Mouse (Mus musculus): ENCODE data around the gene Ppm1n.
A peak's percentile ranks its signal among the peaks of the same experiment; 100 is the strongest.

The Ppm1n gene

DNA sequence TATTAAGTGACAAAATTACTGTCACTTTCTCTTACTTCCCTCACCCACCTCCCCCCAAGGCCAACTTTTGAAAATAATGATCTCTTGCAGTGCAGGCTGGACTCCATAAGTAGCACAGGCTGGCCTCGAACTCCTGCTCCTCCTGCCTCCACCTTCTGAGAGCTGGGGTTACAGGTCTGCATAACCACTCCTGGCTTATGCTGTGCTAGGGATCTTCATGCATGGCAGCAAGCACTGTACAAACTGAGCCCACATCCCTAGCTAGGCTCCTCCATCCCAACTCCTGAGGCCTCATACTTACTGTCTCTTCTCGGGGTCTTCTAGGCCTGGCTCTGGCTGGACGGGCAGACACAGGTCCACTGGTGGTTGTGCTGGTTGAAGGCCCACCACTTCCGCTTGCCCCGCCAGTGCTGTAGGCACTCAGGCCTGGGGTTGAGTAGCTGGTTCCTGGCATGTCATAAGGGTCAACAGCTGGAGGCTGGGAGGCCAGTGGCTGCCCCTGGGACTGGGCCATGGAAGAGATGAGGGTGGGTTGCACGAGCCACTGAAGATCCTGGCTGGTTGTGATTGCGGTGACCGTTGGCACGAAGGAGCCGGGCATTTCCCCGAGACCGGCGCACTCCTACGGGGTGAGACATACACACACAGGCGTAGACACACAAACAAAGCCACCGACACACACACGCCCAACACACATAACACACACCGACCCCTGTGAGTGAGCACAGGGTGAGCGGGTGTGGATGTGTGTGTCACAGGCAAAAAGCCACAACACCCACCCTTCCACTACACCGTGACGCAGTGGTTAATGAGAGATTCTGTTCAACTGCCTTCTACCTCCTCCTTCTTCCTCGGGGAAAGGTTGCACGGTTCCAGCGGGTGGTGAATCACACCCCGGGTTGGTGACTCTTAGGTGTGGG lies 27.2 kb upstream of the Ppm1n start:
- no peak for DNase-seq

DNA sequence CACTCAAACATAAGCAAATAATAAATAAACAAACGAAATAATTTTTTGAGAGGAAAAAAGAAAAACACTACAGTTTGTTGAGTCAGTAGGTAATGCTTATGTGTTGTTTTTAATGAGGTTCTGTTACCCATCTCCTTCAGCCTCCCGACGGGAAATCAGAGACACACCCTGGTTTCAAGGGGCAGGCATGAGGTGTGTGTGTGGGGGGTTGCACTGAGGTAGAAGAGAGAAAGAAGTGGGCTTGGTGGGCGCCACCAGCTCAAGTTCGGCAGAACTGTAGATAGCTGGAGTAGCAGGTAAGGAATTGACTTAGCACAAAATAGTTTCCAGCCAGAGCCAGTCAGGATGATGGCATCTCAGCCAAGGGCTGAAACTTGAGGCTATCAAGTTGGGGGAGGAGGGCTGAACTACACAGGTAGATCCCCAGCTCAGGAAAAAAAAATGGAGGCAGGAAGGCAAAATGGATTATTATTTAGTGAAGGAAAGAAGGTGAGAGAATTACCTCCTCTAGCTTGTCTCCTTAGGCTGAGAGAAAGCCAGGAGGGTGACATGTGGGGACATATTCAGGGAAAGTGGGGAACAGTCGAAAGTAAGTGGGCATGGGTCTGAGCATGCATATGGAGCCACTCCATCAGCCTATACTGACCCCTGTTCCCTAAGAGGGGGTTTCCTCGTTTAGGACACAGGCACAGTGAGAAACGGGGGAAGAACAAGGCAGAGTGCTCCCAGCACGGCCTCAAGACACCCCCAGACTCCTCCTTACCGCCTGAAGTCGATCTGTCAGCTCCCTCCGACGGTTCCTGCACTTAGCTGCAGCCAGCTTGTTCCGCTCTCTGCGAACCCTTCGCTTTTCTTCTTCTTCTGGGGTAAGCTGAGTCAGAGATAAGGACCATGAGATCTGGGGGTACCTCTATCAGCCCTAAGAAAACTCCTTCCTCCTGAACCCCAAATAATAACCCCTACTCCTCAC lies 26.2 kb upstream of the Ppm1n start:
- no peak for DNase-seq

DNA sequence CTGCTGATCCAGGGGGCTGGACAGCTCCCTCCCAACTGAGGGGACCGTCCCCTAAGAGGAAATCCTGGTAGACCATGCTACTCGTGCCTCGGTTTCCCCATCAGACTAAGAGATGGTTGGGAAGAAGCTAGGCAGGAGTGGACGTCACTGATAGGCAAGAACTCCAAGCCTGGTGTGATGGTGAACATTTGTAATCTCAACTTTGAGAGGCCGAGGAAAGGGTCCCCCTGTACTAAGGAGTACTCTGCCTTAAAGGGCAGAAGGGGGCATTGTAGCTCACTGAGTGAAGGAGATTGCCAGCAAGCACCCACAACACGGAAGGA lies 25.5 kb upstream of the Ppm1n start:
- no peak for DNase-seq

DNA sequence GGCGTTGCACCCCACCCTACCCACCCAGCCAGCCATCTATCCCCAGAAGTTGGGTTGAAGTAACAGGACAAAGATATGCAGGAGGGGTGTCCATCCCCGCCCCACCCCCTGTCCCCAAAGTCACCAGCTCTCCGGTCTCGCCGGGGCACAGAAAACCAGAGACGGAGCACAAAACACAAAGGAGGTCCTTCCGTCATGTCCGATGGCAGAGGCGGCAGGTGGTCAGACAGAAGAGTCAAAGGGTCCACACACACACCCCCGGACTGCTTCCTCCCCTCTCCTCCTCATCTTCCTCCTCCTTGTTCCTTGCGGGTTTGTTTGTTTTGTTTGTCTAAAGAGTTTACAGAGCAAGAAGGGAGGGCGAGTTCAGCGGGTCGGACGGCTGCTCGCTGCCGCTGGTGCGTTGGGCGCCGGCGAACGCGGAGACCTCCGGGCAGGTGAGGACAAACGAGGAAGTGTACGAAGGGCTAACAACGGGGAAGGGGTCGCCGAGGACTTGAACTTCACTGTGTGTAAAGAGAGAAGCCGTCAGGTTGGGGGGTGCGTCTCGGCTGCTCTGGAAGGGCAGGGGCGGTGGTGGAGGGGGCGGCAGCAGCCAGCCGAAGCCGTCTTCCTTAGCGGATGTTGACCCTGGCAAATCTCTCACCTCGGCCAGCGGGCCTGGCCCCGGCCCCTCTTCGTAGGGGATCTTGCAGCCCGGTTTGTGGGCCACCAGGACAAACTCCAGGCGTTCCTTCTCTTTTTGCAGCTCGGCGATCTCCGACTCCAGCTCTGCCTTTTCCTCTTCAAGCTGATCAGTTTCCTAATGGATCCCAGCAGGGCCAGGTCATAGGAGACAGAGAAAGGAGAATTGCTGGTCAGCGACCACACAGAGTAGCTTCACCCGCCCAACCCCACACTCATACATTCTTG lies 24.9 kb upstream of the Ppm1n start:
- no peak for DNase-seq

DNA sequence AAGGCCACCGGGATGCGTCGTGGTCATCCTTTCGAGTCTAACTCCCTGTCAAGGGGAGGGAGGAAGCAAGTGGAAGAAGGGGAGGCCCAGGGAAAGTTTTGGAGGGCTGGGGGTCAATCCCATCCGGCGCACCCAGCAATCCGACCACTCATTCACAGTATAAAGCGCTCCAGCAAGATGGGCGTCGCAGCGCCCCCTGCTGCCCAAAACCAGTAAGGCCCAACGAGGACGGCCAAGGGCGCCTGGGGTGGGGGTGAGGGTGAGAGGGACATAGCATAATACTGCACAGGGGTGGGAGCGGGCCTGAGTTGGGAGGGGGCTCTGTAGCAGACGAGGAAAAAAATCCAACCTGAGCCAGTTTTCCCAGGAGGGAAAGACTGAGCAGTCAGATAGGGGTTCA lies 23.9 kb upstream of the Ppm1n start:
- DNase-seq = peak; percentile 80

DNA sequence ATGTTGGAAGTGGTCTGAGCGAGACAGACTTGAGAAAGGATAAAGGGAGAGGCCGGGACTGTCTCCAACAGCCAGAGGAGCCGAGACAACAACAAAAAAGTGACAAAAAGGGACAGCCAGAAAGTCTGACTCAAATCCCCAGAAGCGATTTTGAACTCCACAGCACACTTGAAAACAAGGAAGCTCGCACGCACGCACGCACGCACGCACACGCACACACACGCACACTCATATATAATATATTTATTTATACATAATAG lies 23.1 kb upstream of the Ppm1n start:
- no peak for DNase-seq

DNA sequence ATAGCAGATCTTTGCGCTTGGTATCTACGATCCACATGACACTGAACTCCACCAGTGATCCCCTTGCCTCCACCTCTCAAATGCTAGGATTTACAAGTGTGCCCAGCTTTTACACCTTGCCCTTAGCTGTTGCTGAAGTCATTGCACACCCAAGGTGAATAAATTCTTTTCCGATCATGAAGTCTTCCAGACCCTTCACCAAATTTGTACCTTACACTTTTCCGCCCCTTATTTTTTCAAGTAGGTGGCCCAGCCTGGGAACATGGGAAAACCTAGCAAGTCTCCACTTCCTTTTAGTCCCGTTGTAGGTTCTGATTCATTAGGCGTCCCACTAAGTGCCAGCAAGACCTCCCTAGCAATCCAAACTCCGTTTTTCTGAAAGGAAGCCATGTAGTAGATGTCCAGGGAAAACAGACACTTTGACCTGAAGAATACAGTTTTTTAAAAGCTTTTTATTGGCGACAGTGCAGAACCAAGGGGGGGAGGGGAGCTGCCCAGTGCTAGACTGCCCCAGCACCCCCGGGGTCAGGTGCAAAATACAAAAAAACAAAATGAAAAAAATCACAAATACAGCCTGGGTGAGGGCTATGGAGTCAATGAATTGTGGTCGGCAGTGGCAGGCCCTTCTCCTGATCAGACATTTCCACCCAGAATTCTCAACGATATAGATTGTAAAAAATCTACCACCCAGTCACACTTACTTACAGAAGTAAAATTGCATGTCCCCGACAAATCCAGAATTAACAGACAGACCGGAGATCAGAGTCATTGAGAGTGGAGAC lies 22.6 kb upstream of the Ppm1n start:
- no peak for DNase-seq

DNA sequence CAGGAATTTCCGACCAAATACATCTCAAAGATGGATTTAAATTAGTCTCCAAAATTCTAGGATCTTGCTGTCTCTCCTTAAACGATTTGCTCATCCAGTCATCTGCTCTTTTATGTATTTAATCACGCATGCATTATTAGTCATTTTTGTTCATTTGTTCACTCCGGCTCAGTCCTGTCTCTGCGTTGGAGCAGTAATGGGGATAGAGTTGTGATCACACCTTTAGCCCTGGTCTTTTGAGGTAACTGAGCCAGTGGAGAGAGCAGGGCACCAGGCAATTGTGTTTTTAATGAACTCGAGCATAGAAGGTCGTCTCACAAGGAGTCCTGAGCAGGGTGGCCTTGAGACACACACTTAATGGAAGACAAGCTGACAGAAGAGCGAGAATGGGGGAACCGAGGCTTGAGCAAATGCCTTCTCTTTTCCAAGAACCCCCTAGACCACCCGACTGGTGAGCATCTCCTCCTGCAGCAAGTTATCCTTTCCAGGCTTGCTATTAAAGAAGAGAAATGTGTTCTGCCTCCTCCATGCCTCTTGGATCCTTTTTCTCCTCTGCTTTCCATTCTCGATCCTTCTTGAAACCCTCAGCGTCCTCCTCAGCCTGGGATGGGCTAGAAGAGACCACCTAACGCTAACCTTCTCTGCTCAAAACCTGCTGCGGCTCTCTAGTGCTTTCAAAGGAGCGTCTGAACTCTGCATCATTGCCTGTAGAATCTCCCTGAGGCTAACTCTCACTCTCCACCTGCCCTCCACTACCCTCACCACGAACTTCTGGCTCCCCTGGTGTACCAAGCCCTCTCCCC lies 21.8 kb upstream of the Ppm1n start:
- DNase-seq = no peak

DNA sequence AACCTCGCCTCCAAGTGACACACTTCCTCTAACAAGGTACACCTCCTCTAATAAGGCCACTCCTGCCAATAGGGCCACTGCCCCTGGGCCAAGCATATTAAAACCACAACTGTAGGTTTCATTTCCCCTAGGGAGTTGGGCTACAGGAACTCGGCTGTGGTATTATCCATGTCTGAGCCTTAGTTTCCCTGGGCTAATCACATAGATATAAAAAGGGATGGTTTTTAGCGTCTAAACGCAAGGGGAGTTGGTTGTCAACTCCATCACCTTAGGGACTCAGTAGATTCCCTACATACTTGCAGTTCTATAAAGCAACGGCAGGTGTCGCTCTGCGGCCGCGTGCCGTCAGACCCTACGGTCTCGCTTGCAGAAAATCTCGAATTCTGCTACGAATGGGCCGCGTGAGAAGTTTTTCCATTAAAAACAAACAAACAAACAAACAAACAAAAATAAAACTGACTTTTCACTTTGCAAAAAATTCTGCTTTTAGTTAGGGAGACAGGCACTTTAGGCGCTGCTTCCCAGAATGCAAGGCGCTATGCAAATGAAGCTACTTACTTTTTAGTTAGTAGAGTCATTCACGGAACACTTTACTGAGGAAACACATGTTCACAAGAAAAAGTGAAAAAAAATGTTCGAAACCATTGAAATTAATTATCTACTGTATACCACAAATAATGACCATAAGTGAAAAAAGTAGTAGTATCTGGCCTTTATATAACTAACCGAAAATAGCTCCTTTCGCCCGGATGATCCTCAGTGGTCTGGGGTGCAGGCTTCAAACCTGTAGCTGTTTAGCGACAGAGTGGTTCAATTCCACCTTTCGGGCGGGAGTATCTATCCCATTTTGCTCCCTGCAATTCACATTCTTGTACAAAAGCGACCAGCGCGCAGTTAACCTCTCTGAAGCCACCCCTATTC lies 20.9 kb upstream of the Ppm1n start:
- DNase-seq = peak; percentile 76

DNA sequence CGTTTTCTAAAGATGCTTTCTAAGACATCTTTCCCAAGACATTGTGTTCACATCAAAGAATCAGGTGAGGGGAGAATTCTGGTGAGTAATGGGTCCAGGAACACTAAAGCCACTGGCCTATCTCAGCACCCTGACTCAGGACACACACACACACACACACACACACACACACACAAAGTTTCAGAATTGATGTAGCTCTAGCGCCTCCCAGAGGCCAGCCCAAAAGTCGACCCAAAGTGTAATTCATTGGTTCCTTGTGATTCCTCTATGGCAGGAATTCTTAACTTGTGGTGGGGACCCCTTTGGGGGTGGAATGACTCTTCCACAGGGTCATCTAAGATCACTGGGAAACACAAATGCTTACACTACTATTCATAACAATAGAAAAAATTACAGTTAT lies 19.3 kb upstream of the Ppm1n start:
- no peak for DNase-seq

DNA sequence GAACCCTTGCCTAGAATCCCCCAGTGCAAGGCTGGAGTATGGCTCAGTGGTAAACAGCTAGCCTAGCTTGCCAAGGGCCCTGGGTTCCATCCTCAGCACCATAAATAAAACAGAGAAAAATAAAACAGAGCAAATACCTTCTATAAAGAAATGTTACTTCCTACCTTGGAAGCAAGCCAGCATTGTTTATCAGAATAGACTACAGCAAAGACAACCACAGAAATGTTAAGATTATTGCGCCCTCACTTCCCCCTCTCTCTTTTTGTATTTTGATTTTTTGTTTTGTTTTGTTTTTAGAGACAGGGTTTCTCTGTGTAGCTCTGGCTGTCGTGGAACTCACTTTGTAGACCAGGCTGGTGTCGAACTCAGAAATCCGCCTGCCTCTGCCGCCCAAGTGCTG lies 17.9 kb upstream of the Ppm1n start:
- DNase-seq = no peak

DNA sequence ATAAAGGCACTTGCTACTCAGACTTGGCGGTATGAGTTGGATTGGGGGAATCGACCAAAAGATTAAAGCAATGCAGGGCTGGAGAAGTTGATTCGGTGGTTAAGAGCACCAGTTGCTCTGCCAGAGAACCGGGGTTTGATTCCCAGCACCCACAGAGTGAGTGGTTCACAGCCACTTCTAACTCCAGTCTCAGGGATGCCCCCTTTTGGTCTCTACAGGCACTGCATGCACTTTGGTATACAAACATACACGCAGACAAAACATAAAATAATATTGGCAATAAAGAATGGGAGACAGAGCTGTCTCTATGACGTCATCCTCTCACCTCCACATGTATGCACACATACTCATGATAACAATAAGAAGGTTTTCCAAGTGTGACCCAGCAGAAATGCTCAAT lies 17.2 kb upstream of the Ppm1n start:
- DNase-seq = no peak

DNA sequence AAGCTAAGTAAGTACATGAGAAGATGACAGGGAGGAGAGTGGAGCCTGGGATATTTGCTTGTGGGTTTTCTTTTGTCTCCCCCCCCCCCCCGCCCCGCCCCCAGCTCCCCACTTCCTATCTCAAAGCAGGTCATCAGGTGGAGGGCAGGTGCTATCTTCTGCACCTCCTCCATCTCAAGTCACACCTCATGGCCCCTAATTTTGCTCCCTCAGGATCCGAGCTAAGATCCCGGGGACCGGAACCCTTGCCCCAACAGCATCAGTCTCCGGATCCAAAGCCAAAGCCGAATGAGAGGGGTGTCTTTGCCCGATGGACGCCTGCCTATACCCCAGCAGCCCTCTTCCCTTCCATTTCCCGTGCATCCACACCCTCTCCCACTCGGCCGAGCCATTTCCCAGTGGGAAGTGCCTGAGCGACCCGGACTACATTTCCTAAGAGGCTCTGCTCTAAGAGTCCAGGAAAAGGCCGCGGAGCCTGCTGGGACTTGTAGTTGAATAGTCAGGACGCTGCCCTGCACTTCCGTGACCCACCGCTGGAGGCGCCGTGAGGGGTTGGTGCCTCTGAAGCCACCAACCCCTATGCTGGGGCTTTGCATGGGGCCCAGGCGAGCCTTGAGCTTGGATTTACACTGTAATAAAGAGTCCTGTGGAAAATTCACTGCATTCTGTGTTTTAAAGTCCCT lies 15.8 kb upstream of the Ppm1n start:
- peak; percentile 95 for DNase-seq

DNA sequence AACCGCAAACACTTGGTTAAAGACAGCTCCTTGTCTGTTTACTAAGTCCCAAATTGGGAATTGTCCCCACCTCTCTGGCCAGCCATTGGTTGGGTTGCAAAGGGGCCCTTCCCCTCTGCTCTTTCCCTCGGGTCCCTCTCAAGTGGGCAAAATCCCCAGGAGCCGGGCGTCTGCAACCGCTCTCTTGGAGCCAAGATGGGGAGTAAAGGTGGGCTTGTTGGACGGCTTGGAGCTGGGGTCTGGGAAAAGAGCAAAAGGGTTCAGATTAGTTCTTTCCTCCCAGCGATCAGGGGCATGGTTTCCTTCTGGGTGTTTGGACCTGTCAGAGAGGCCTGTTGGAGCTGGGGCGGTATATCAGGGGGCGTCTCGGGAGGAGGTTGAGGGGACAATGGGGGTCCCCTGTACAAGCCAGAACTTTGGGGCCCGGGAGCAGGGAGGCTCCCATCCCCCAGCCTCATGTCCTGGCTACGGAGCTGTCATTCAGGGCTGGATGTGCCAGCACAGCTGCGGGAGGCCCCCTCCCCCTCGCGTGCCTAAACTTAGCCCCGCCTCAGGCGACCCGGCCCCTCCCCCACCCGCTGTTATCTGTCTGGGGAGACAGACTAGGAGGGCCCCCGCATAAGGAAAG lies 11.2 kb upstream of the Ppm1n start:
- DNase-seq = no peak

DNA sequence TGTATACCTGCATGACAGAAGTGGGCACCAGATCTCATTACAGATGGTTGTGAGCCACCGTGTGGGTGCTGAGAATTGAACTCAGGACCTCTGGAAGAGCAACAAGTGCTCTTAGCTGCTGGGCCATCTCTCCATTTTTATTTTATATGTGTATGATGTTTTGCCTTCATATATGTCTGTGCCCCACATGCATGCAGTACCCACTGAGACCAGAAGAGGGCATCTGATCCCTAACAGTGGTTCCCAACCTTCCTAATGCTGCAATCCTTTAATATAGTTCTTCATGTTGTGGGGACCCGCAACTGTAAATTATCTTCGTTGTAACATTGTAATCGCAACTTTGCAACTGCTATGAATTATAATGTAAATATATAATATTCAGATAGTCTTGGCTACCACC lies 4.9 kb upstream of the Ppm1n start:
- DNase-seq = no peak

DNA sequence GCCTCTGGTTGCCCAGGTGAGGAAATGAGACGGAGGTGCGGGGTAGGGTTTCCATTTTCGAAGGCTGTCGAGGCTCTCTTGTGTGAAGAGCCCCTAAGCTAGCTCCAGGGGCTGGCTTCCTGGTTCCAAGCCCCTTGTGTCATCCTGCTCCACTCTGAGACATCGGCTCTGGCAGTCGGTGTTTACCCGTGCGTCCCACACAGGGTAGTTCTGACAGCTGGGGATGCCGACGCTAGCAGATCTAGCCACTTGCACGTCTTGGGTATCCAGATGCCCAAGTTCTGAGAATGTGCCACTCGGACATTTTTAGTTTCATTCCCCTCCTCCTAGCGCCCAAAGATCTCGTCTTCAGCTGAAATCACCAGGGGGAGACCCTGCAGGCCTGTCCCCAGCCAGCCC lies 3.5 kb upstream of the Ppm1n start:
- no peak for DNase-seq

DNA sequence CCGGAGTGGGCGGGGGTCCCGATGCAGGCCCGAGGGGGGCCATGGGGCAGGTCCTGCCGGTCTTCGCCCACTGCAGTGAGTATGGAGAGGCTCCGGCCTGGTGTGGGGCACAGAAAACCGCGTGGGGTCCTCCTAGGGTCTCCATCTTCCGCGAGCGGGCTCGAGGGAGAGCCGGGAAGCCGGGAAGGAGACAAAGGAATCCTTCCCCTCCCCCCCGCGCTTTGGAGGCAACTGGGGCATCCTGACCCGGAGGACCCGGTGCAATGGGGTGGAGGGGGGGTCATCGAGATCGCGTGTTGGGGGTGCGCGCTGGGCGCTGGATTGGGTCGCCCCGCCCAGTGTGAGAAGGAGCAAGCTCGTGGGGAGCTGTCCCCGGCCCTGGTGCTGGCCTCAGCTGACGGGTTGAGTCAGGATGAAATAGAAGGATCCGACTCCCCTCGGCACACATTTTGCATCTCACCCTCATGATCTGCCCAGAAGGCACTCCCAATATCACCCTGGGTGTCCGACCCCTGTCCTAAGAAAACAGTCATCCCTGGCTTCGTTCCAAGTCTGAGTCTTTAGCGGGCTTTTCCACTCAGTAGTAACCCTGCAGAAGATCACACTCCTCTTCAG lies 3.0 kb upstream of the Ppm1n start:
- DNase-seq = peak; percentile 67

DNA sequence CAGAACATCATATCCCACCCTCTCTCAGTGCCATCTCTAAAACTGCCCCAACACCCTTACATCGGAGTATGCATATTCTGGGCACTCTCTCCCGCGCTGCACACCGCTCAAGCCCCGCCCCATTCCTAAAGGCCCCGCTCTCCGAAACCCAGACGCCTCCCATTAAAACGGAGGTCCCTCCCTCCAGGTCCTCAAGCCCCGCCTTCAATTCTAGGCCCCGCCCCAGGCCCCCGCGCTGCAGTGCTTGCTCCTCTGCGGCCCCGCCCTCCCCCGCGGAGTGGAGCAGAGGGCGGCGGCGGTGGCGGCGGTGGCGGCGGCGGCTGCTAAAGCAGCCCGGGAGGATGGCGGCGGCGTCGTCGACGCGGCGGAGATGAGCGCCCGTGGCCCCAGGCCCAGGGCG lies 2.5 kb upstream of the Ppm1n start, which contains the start of gene Rtn2:
TSS of gene Rtn2 (plus strand) at position 240 of the 400 bp plus-strand sequence.
- DNase-seq = peak; percentile 87
